Mouse (Mus musculus) brown adipose tissue, adult 24 weeks (tissue): ENCODE data around the gene Psmd8. TPM values are rescaled to one million over a fixed set of nuclear protein-coding genes. Genes with fewer than 3 reads are reported as not detected.
"Not testable (repeated sequence)": the region's sequence is repeated elsewhere in the genome, so short reads cannot be mapped to it uniquely, and the experiment has no call there.

Experiments
- H3K27ac ChIP-seq: fragments of 200-500 bp; replicated peaks from 2 replicates; pipeline ENCODE4 v1.5.1; 2012; ENCODE audit warnings: low read depth, mild to moderate bottlenecking, low read length
- H3K4me1 ChIP-seq: fragments of 200-500 bp; 2 replicates; pipeline ENCODE4 v1.6.1; 2012; ENCODE audit warnings: low read length, mixed read lengths; ENCODE audit not compliant: control insufficient read depth, insufficient read depth, insufficient read length
- H3K4me3 ChIP-seq: fragments of 200-500 bp; 2 replicates; pipeline ENCODE4 v1.5.1; 2012; ENCODE audit warnings: low read depth, mild to moderate bottlenecking, low read length, moderate library complexity; ENCODE audit not compliant: insufficient read depth
- polyA plus RNA-seq: library from polyadenylated mRNA; stranded (reverse); fragments of >200 nt; gene quantifications from 2 replicates; pipeline ENCODE4 v1.2.4, GENCODE M21; 2012; ENCODE audit not compliant: missing spikeins, insufficient read depth, insufficient read length

Psmd8 gene
- polyA plus RNA-seq, 1 experiment, result 383 TPM

DNA sequence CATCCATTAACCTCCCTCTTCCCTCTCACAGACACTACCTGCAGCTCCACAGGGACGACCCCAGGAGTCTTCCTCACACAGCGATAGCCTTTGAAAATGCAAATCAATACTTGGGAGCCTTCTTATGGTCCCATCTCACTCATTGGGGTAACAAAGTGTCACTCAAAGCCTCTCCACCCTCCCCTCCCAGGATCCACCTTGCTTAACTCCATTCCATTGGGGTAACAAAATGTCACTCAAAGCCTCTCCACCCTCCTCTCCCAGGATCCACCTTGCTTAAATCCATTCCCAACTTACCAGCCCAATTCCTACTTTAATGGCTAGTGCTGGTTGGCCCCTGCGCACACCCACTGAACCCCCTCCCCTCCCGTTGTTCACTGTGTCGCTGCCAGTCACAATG, 22.2 kb downstream of the Psmd8 start:
- H3K4me1 ChIP-seq, result peaks cover 7% of the 10 kb centered on the region; the same call in 1 of the 2 replicates
- H3K4me3 ChIP-seq, result no peak overlapping the region
- H3K27ac ChIP-seq, result no peak overlapping the region

DNA sequence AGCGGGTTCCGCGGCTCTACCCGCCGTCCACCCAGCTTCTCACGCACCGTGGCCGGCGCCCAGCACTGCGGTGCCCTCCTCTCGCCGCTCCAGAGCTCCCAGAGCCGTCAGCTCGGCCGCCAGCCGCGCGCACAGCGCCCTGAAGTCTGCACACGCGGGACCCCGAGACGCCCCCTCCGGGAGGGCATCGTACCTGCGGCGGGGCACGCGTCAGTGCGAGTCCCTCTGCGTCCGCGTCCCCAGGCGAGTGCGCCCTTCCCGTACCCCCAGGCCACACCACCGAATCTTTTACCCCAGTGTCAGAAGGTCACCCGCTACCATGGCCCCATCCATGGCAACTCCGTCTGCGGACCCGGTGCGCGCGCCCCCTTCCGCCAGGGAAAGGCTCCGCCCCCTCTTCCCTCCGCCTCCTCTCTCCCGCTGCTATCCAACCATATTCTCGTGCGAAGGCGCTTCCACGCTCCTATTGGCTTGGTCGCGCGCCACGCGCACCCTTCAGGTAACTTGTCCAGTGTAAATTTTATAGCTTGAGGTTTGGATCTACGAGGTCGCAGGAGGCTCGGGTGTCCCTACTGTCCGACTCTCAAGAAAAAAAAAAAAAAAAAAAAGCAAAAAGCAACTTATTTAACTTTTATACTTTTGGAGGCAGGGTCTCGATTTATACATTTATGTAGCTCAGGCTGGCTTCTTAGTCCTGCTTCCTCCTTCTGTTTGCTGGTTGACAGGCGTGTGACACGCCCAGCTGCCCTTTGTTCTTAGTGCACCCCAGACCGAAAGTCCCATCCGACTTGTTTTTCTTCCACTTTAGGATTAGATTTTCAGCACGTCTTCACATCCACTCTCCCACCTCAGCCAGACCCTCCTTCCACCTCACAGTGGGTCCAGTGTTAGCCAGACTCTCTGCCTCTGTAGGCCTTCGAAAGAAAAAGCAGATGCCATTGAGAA, 24.4 kb downstream of the Psmd8 start, which contains the start of gene Fam98c:
Gene Fam98c, minus strand, starts transcription at position 397 of the 945 bp plus-strand sequence.
- Histone ChIP-seq H3K4me3 (peak within 1 kb of the TSS; percentile 79), H3K27ac (peak within 1 kb of the TSS; percentile 42; the same call in 1 of the 2 replicates), H3K4me1 (peaks cover 7% of the 10 kb centered on the region; the same call in 1 of the 2 replicates)

DNA sequence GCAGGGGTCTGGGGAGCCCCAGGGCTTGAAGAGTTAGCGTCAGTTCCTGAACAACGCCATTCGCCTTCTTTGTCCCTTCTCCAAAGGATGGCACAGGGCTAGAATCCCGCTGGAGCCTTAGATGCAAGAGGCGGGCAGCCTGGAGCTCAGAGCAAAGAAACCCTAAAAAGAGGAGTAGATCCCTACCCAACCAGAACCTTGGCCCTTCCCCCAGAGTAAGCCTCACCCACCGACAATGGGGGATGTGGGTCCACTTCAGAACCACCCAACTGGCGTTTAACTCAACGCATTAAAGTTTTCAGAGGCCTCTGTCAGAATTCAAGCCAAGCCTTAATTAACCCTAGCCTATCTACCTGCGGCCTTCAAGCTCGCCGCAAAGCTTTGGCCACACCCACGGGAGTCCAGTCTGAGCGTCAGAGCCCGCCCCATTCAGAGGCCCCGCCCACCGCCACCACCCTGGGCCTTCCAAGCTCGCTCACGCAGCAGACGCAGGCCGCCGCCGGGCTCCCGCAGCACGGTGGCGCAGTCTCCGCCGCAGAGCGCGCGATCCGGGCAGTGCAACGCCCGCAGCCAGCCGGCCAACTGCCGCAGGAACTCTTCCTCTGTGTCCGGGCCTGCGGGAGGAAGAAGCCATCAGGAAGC, 25.2 kb downstream of the Psmd8 start:
- Histone ChIP-seq H3K4me1 (peaks cover 7% of the 10 kb centered on the region; the same call in 1 of the 2 replicates), H3K4me3 (peak overlapping the region; percentile 79), H3K27ac (peak overlapping the region; percentile 42; the same call in 1 of the 2 replicates)

DNA sequence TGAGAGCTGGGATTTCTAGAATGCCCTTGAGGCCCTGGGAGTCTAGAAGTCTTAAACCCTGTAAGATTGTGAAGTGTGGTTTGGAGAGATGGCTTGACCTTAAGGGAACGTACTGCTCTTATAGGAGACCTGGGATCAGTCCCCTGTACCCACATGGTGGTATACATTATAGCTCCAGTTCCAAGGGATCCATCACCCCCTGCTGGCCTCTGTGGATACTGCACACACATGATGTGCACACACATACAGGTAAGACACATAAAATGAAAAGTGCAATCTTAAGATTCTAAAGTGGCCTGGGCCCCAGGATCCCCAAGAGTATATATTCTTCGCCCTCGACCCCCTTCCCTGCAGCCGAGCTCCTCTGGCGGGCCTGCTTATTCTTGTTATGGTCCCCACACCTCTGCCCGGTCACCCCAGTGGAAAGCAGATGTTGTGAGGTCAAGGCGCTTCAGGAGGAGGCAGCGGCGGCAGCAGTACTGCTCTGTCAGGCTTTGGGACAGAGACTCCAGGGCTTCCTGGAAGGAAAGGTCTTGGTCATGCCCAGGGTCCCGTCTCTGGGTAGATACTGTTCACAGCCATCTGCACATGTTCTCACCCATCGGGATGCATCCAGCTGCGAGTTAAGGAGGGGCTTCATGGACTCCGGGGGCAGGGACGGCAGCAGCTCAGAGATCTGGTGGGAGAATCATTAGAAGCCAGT, 26.3 kb downstream of the Psmd8 start:
- Histone ChIP-seq H3K27ac (no peak overlapping the region), H3K4me1 (peaks cover 7% of the 10 kb centered on the region; the same call in 1 of the 2 replicates), H3K4me3 (no peak overlapping the region)

DNA sequence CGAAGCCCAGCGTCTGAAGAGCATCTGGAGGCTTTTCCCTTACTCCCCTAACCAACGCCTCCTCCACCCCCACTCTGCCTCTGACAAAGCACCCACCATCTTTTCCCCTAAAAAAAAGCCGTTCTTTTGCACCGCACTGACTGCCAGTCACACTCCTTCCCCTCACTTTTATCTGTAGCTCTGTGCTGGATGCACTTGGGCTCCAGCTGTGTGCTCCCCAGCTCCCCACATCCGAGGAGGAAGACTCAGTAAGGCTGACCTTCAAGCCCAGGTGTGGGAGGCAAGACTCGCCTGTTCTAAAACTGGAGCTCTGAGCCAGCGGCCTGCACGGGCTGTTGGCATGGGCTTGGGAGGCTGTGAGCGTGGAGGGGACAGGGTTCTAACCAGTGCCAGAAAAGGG, 29.0 kb downstream of the Psmd8 start:
- no peak overlapping the region for H3K27ac ChIP-seq
- H3K4me3 ChIP-seq, result no peak overlapping the region
- peaks cover 5% of the 10 kb centered on the region; the same call in 1 of the 2 replicates for H3K4me1 ChIP-seq

DNA sequence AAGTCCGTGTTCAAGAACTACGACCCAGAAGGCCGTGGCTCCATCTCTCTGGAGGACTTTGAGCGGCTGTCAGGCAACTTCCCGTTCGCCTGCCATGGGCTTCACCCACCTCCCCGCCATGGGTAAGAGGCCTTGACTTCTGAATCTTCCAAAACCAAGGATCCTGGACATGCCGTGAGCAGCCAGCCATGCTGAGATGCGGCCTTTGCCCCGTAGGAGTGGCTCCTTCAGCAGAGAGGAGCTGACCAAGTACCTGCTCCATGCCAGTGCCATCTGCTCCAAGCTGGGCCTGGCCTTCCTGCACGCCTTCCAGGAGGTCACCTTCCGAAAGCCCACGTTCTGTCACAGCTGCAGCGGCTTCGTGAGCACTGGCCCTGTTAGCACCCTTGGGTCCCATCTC, 31.7 kb downstream of the Psmd8 start:
- Histone ChIP-seq H3K27ac (no peak overlapping the region), H3K4me1 (no peaks in the 10 kb centered on the region), H3K4me3 (no peak overlapping the region)

DNA sequence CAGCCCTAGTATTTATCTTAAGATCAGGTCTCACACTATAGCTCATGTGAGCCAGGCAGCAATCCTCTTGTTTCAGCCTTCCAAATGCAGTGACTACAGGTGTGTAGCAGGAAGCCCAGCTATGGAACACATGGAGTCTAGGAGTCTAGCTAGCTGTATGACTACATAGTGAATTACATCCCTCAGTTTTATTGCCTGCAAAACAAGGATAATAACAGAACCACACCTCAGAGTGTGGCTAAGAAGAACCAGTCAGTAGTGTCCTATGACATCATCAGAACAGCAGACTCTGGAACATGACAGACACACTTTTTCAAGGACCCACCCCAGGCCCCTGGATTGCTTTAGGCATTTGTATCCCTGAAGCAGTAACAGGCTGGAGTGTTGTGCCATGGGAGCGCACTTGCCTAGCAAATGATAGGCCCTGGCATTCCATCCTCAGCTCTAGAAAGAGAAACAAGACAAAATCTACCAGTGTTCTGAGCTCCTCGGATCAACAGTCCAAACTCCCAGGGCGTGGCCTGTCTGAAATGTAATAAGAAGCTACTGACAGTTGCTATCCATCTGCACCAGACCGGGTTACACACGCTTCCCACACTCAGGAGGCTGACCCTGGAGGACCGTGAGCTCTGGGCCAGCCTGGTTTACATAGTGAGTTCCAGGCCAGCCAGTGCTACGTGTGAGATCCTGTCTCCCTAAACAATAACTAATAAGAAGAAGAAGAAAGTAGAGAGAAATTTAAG, 33.7 kb downstream of the Psmd8 start:
- H3K4me1 ChIP-seq, result no peaks in the 10 kb centered on the region
- H3K4me3 ChIP-seq, result no peak overlapping the region
- no peak overlapping the region for H3K27ac ChIP-seq

DNA sequence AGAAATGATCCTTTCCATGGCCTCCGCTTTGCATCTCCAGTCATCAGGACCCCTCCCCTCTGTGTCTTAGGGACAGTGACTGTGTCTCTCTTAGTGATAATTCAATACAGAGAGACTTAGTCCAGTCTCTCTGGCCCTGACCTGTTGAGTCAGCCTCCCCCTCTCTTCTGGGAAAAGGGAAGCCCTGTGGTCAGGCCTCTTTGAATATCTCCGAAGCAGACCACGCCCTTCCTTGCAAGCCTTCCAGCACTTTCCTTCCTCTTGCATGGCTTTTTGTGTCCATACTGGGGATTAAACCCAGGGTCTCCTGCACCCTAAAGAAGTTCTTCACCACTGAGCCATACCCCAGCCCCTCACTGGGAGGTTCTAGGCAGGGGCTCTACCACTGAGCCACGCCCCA, 36.5 kb downstream of the Psmd8 start:
- no peak overlapping the region for H3K27ac ChIP-seq
- H3K4me3 ChIP-seq, result no peak overlapping the region
- no peaks in the 10 kb centered on the region for H3K4me1 ChIP-seq

DNA sequence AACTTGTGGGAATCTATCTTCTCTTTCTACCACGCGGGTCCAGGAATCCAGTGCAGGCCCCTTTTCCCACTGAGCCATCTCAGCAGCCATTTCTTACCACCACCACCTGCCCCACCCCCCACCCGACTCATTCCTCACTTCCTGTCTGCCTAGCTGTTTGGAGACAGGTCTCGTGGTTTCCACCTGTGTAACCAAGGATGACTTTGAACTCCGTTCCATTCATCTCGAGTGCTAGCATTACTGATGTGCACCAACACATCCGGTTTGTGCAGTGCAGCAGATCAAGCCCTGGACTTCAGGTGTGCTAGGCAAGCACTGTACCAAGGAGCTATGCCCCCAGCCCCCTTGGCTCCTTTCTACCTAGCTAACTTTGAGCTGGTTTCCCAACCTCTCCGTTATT, 39.1 kb downstream of the Psmd8 start:
- Histone ChIP-seq H3K4me3 (no peak overlapping the region), H3K4me1 (no peaks in the 10 kb centered on the region), H3K27ac (no peak overlapping the region)

DNA sequence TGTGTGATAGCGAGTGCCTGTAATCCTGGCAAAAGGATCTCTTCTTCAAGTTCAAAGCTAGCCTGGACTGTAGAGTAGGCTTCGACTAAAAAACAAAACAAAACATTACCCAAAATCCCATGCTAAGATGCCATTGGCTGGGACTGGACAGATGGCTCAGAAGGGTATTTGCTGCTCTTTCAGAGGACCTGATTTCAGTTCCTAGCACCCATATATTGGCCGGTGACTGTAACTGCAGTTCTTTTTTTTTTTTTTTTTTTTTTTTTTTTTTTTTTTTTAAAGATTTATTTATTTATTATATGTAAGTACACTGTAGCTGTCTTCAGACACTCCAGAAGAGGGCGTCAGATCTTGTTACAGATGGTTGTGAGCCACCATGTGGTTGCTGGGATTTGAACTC, 41.3 kb downstream of the Psmd8 start:
- not testable (repeated sequence) for H3K27ac ChIP-seq, H3K4me3 ChIP-seq, H3K4me1 ChIP-seq

DNA sequence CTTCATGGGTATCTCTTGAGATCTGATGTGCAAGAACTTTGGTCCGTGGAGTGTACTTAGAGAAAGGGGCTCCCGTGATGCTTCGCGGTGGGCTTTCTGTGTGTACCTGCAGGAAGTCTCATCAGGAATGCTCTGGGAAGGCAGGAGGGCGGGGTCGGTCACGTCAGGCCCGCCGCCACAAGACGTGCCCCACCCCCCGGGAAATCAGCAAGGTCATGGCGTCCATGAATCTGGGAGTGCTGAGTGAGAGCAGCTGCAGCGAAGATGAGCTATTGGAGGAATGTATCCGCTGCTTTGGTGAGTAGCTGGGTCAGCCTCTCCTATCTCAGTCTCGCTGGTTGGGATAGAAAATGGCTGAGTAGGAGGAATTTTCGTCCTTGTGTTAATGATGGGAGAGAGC, 43.1 kb downstream of the Psmd8 start:
- Histone ChIP-seq H3K4me3 (no peak overlapping the region), H3K4me1 (no peaks in the 10 kb centered on the region), H3K27ac (no peak overlapping the region)

DNA sequence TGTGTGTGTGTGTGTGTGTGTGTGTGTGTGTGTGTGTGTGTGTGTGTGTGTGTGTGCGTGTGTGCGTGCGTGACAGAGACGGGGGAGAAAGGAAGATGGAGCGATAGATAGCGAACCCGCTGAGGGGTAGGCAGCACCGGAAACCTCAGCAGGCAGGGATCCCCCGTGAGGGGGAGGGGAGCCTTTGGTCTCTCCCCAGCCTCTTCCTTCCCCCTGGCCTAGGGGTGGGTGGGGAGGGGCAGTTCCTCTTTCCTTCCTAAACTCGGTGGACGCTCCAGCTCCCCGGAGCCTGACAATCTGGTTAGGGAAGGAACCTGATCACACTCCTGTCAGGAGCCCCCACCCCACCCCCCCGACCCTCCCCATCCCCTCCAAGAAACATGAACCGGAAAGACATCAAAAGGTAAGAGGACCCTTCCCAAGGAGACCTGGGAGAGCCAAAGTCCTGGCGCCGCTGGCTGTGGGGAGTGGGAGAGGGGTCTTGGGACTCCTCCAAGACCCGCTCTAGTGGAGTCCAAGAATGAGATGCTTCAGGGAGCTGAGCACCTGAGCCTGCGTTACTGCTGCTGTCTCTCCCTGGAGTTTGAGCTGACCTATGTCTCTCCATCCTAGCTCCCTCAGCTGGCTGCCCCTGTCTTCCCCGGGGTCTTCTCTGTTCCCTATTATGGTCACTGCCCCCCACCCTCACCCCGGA, 45.7 kb downstream of the Psmd8 start, which contains the start of gene Rasgrp4:
Gene Rasgrp4, plus strand, starts transcription at position 159 of the 694 bp plus-strand sequence.
- Histone ChIP-seq H3K4me1 (no peaks in the 10 kb centered on the region), H3K4me3 (peak within 1 kb of the TSS; percentile 53), H3K27ac (no peak within 1 kb of the TSS; the same call in 1 of the 2 replicates)

DNA sequence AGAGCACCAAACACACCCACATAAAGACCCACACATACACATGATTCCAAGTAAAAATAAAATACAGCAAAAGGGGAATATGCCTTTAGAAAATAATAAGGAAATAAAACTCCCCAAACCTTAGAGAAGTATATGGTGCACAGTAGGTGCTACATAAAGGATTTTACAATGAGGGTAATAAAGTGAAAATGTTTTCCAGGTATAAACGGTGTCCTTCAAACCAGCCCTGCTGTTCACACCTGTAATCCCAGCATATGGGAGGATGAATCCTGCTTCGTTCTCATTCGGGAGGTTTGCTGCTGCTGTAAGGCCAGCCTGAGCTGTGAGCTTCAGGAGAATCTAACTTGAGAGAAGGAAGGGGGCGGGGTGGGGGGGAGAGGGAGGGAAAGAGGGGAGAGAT, 46.3 kb downstream of the Psmd8 start:
- Histone ChIP-seq H3K4me3 (no peak overlapping the region), H3K4me1 (no peaks in the 10 kb centered on the region), H3K27ac (no peak overlapping the region)

DNA sequence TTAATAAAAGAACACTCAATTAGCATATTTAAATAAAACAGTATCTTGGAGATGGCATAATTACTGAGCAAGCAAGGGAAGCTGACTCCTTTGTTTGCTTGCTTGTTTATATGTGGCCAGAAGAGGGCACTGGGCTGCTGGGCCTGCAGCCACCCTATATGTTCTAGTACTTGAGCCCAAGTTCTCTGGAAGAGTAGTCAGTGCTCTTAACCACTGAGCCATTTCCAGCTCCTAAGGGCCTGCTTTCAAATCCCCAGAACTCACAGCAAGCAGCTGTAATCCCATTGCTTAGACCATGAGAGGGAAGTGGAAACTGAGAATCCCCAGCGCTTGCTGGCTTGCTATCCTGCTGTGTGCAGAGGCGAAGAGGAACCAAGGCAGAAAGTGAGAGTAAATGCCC, 51.8 kb downstream of the Psmd8 start:
- no peak overlapping the region for H3K4me3 ChIP-seq
- no peak overlapping the region for H3K27ac ChIP-seq
- H3K4me1 ChIP-seq, result peaks cover 3% of the 10 kb centered on the region; the same call in 1 of the 2 replicates
